Mouse (Mus musculus) frontal cortex, adult 2 months (tissue): ENCODE results near the gene Dcst2. TPM values are rescaled to one million over a fixed set of nuclear protein-coding genes. Genes with fewer than 3 reads are reported as not detected.
A peak's percentile ranks its signal among the peaks of the same experiment; 100 is the strongest.

Source experiments
- DNase-seq, 2 experiments: peaks; one replicate each; pipeline ENCODE4 v3.0.0; 2022; ENCODE audit warnings: low spot score in 1 of 2; ENCODE audit errors: extremely low spot score in 1 of 2
- polyA plus RNA-seq: library from polyadenylated mRNA; depleted of rRNA; stranded (reverse); fragments of >200 nt; gene quantifications from 2 replicates; pipeline ENCODE4 v1.2.3, GENCODE M21; 2012

Gene Dcst2
- polyA plus RNA-seq, 1 experiment, result 0.68 TPM

DNA sequence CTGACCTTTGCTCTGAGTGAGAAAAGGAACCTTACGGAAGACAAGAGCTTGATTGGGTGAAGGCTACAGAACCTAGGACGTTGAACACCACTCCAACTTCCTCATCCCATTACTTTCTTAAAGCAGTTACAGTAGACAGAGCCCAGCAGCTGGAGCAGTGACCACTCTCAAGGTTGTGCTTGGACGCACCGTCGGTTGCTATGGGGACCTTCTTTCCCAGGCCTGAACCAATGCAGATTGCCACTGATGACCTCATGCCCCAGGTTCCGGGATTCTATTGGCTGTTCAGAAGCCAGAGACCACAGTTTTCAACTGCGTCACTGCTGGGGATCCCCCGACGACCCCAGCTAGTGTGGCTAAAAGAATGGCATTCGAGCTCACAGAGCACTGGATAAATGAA lies 30.8 kb upstream of the Dcst2 start:
- no peak for DNase-seq

DNA sequence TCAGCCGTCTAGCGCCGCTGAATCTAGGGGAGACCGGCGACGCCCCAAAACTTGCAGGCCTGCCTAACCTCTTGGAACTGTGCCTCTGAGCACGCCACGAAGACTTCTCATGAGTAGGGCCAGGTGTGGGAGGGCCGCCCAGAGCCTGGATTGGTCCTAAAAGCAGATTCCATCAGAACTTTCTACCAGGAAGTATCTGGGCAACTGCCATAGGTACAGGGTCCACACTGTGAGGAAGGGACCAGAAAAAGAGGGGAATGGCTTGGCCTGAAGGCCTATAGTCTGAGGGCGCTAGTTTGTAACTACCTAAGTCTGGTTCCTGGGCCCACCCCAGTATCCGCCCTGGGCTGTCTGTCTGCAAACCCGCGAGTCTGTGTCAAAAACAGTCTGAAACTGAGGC lies 30.2 kb upstream of the Dcst2 start:
- no peak for DNase-seq

DNA sequence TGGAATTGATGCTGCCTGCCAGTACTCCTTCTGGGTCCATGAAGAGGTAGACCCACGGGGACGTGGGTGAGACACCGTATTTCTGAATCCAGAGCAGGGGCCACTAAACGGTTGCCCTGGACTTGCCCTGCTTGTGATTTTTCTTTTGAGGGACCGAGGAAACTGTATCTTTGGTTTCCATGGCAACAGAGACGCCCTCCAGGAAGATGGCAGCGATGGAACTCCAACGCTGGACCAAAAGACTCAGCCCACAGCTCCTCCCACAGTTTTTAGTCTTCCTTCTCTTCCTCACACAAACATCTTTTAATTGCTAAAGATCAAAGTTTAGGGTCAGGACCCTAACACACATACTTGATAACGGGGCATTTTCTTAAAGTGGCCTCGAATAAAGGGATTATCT lies 29.8 kb upstream of the Dcst2 start:
- no peak for DNase-seq

DNA sequence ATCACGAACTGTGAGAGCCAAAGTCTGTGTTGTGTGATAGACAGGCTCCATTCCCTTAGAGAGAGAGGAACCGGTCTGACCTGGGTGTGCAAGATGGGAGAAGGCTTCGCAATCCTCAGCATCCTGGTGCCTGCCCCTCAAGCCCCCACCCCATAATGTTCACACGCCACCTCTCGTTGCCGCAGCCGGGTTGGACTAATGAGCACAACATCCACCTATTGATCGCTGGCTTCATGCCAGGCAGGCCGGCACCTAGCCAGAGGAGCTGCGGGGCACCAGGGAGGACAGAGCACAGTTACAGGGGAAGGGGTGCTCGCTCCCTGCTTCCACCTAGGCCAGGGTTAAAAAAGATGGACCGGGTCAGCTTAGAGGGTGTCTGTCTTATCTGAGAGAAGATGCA lies 29.3 kb upstream of the Dcst2 start:
- DNase-seq, result no peak

DNA sequence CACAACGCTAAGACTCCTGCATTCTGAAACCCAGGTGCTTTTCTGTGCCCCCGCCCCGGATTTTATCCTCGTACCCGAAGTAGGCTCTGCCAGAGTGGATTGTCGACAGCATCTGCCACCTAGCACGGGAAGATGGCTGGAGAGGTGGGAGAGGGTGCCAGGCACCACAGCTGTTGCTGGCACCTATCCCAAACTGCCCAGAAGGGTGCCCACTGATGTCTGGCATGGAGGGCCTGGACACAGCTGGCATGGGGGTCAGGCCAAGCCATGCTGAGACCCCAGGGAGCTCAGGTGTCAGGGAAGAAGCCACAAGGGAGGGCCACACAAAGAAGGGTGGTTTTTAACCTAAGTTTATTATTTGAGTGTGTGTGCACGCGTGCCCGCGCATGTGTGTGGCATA lies 28.7 kb upstream of the Dcst2 start:
- no peak for DNase-seq

GRCm38 (mm10) chr3:89336529-89336928 lies 25.2 kb upstream of the Dcst2 start:
- DNase-seq, result no peak

DNA sequence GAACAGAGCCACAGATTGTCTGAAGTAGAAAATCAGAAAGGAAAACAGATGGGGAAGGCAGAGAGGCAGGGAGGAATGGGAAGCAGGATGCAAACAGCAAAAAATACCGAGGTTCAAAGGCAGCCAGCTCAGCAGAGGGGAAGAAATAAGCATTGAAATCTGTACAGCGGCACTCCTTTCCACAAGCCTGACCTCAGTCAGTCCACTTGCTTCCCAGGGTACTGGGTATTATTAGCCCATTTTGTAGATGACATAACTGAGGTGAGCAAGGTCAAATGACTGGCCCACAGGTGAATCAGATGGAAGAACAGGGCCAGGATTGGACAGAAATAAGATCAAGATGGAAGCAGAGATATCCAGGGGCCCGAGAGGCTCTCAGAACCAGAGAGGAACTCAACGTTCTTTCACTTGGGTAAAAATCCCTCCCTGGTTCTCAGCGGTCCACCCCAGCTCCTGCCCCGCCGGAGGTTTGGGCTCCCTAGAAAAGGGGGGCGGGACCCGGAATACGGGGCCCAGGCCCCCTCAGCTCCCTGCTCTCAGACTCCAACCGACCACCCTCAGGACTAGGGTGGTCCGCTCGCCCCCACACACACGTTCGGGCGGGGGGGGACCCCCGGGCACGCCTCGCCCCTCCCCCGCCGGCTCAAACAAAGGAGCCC lies 24.6 kb upstream of the Dcst2 start:
- no peak for DNase-seq

DNA sequence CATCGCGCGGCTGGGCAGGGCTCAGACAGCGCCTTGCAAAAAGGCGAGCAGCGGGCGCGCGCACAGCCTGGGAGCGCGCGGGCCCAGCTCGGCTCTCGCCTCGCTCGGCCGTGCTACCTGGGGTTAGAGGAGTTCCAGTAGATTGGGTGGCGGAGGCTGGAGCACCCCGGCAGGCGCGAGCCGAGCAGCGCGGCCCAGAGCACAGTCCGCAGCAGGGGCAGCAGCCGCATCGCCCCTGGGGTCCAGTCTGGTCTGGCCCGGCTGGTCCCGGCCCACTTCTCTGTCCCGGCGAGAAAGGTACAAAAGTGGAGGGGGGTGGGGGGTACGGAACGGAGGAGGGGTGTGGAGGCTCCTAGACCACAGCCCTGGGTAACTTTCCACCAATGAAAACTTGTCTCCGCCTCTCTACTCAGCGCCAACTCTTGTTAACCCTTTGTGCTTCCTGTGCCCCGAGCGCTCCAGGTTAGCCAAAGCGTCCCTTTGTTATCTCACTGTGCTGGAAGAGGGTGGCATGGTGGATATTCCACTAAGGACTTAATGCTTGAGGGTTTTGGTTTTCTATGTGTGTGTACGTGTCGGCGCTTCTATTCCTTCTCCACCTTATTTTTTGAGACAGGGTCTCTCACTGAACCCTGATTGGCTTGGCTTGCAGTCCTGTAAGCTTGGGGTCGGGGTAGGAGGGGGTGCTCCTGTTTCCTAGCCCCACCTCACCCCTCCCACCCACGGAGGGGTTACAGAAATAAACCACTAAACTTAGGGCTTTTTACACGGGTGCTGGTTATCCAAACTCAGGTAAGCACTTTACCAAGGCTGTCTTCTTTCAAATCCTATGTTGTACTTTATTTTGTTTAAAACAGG lies 23.8 kb upstream of the Dcst2 start, which contains the start of gene Efna4:
Gene Efna4 (minus strand): TSS at position 308 of the 858 bp plus-strand sequence.
- DNase-seq, result no peak

GRCm38 (mm10) chr3:89339416-89339815 lies 22.4 kb upstream of the Dcst2 start:
- peak in 1 of 2 experiments; percentile 76 for DNase-seq

- DNase-seq, result peak in 1 of 2 experiments; percentile 86
Measured at GRCm38 (mm10) chr3:89340465-89340864, 21.3 kb upstream of the Dcst2 start.

- no peak for DNase-seq
Measured at GRCm38 (mm10) chr3:89341794-89342193, 20.0 kb upstream of the Dcst2 start.

GRCm38 (mm10) chr3:89343279-89343678 lies 18.5 kb upstream of the Dcst2 start:
- DNase-seq, result no peak

DNA sequence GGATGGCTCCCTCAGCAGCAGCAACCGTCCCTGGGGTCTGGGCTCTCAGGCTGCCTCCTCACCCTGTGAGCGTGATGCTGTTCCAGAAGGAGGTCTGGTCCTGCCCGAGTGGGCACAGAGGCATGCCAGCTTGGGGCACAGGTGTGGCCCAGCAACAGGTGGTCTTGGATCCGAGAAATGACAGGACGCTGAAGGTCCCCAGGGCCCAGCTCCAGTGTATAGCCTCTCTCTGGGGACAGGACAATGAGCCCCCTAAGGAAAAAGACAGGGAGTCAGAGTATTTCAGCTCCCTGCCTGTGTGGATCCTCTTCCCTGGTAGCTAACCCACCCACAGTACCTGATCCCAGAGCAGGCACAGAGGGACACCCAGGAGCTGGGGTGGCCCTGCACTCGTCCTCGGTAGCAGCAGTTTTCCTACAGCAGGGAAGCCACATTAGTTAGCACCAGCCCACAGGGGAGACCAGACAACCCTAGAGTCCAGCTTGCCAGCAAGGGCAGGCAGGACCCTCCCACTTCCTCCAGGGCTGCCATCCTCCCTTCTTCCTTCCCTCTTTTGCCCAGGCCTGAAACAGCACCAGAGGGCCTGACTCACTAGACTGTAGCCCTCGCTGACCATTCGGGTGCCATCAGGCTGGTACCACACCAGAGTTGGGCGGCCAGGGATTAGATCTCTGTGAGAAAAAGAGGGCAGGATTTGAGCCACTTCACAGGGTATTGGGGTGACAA lies 14.8 kb upstream of the Dcst2 start:
- no peak for DNase-seq

- DNase-seq, result no peak
Measured at GRCm38 (mm10) chr3:89347916-89348315, 13.9 kb upstream of the Dcst2 start.

DNA sequence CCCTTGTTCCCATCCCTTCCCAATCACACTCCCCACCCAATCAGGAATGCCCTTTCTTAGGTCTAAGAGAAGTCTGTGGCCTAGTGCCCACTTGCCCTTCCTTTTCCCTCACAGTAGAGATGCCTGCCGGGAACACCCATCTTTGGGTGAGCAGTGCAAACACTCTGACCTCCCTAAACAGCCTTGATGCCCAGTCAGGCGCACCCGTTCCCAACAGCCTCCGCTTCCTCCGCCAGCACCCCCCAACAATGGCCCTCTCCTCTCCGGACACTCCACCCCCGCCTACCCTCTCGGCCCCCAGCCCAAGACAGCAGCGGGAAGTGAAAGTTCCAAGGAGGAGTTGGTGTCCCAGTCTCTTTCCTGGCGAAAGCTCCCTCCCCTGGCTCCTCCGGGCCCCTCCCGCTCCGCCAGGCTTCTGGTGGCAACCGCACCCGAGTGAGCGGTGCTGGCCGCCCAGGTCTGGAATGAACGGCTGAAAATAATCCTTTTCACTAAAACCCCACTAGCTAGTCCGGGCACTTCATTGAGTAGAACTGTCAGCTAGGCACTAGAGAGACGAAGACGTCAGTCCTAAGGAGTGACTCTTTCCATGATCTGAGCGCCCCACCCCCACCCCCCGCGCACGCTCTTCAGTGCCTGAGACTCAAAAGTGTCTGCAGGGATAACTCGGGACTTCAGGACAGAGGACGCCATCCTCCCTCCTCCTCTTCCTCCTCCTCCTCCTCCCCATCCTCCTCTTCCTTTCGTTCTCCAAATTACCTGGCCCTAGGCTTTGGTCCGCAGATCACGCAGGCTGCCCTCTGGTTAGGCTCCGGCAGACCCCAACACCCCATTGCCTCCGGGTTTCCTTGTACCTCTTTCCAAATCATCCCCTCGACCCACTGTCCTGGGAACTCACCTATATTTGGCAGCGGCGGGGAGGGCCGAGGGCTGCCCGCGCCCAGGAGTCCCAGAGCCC lies 12.6 kb upstream of the Dcst2 start:
- no peak for DNase-seq

DNA sequence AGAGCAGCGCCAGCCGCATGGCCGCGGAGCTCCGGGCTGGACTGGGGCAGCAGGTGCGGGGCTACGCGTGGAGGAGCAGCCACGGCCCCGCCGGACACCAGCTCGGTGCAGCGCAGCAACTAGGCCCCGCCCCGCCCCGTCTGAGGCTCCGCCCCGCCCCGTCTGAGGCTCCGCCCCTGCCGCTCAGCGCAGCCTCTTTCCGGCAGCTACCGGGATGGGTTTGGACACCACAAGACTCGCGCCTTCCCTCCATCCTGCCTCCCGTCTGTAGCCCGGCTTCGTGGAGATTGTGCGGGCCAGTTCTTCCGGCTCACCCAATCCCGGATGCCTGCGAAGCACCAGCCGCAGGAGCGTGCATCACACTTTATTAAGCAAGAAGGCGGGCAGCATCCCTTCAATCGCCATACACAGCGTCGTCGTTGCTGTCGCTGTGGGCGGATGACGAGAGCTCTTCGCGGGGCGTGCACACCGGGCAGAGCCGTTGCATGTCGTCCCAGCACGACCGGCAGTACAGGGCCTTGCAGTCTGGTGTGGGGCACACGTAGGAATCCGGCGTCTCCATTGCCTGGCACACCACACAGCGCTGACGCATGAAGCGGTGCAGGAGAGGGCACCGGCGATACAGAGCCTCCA lies 11.8 kb upstream of the Dcst2 start, which contains the start of gene Adam15:
Gene Adam15 (minus strand): TSS at position 128 of the 633 bp plus-strand sequence.
- DNase-seq, result peak; percentile 75 to 93

GRCm38 (mm10) chr3:89351271-89351670 lies 10.5 kb upstream of the Dcst2 start:
- no peak for DNase-seq

GRCm38 (mm10) chr3:89354816-89355511 lies 6.8 kb upstream of the Dcst2 start:
- DNase-seq, result peak; percentile 73 to 96

- DNase-seq, result no peak
Measured at GRCm38 (mm10) chr3:89355512-89355902, 6.3 kb upstream of the Dcst2 start.
